Mouse (Mus musculus) brown adipose tissue, adult 24 weeks (tissue): ENCODE measurements at regions not wholly inside any gene's neighbourhood (a gene's known extent, or its start where the extent isn't known, plus 50 kb on each side); places are given as distances from the start of the nearest gene placed in this dataset.

ENCODE experiments used
- H3K27ac ChIP-seq: fragments of 200-500 bp; replicated peaks from 2 replicates; pipeline ENCODE4 v1.5.1; 2012; ENCODE audit warnings: low read depth, mild to moderate bottlenecking, low read length
- H3K4me1 ChIP-seq: fragments of 200-500 bp; 2 replicates; pipeline ENCODE4 v1.6.1; 2012; ENCODE audit warnings: low read length, mixed read lengths; ENCODE audit not compliant: control insufficient read depth, insufficient read depth, insufficient read length
- H3K4me3 ChIP-seq: fragments of 200-500 bp; 2 replicates; pipeline ENCODE4 v1.5.1; 2012; ENCODE audit warnings: low read depth, mild to moderate bottlenecking, low read length, moderate library complexity; ENCODE audit not compliant: insufficient read depth

DNA sequence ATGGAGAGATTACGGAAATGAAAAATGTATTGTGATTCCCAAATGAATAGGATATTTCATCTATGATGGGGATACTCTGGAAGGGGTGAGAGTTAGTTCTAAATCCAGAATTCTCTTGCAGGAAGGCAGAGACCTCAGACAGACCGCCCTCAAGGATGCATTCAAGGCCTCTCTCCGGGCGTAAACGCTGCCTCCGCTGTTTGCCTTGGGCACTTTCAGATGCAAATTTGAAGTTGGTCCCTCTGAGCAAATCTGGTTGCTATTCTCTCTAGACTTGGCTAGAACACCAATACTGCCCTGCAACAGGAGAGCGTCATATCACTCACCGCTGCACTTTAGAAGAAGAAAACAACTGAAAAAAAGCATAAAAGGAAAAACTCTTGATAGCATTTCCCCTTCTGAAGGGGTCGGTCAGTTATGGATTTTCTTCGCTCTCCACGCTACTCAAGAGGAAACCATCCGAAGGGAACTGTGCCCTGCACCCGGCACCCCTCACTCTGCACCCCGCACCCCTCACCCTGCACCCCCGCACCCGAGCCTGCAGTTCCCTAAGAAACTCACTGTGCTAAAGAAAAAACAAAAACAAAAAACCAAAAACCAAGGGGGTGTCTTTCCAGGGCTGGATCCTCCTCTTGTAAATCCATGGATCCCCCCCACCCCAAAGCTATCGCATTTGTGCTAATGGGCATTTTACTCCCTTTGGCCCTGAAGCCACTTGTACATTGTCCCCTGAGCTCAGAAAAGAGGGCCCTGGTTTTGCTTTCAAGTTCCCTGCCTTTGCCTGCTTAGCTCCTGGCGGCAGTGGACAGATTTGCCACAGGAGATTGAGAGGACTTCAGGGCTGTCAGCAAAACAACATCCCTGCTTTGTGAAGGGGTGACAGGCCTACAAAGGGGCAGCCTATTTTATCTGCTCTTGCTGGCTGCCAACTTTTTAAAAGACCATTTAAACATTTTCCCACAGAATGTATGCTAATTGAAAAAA lies 99.9 kb upstream of the Mark1 start:
- Histone ChIP-seq H3K4me1 (no peaks in the 10 kb centered on the region), H3K27ac (no peak overlapping the region), H3K4me3 (no peak overlapping the region)

DNA sequence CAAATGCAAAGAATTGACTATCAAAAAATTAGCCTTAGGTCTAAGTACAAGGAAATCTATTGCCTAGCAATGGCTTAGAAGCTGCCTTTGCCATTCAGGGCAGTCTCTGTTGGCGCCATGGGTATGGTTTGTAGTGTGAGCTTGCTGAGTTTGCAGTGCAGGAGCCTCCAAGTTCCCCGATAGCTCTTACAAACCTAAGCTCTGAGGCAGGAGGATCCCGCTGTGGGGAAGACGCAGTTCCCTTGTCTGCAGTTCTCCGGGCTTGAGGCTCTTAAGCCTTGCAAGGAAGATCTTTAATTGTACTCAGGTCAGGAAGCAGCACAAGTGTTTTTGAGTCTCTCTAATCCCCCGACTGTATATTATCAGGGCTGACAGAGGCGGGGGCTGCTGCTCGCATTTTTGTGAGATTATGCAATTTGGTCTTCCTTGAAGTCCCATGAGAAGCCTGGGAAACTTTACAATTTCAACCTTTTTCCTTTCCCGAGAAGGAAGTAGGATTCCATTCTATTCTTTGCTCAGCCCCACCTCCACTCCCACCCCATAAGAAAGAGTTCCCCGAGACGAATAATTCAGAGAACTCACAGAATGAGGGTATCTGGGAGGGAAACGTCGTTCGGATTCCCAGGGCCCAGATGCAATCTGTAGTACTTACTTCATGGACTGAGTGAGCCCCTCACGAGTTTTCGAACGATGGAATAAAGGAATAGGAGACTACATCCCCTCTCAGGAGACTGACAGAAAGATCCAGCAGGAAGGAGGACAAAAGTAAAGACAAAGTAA lies 99.0 kb upstream of the Mark1 start:
- Histone ChIP-seq H3K27ac (no peak overlapping the region), H3K4me3 (no peak overlapping the region), H3K4me1 (no peaks in the 10 kb centered on the region)

DNA sequence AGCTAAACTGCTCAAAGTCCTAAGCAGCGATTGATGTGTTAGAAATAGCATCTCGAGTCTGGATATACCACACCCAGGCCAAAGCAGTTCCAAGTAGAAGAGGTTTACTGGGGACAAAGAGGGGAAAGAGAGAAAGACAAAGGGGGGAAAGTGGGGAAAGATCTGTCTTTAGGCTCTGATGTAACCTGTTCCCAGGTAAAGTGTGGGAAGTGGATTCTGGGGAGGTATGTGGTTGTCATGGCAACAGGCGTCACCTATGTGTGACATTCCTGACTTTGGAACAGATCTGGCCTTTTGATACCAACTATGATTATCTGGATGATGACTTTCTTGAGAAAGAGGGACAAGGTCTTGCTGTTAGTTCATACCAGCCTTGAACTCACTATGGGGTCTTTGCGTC lies 97.4 kb upstream of the Mark1 start:
- no peak overlapping the region for H3K27ac ChIP-seq
- no peaks in the 10 kb centered on the region for H3K4me1 ChIP-seq
- H3K4me3 ChIP-seq: no peak overlapping the region

DNA sequence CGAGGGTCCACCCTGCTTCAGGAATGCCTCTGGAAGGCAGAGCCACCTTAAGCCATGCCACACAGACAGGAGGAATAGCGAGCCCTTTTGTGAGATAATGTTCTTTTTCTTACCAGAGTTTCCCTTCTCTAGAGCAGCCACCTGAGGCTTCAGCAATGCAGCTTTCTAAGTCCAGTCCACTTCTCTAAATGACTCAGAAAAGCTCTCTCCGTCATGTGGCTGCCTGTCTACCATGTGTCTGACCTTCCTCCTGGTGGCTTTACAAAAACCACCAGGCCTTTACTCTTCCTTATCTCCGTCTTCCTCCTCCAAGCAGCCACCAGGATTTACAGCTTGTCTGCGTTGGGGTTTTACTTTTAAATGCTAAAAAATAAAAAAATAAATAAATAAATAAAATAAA lies 93.4 kb upstream of the Mark1 start:
- Histone ChIP-seq H3K4me1 (peaks cover 3% of the 10 kb centered on the region), H3K4me3 (no peak overlapping the region), H3K27ac (no peak overlapping the region)

DNA sequence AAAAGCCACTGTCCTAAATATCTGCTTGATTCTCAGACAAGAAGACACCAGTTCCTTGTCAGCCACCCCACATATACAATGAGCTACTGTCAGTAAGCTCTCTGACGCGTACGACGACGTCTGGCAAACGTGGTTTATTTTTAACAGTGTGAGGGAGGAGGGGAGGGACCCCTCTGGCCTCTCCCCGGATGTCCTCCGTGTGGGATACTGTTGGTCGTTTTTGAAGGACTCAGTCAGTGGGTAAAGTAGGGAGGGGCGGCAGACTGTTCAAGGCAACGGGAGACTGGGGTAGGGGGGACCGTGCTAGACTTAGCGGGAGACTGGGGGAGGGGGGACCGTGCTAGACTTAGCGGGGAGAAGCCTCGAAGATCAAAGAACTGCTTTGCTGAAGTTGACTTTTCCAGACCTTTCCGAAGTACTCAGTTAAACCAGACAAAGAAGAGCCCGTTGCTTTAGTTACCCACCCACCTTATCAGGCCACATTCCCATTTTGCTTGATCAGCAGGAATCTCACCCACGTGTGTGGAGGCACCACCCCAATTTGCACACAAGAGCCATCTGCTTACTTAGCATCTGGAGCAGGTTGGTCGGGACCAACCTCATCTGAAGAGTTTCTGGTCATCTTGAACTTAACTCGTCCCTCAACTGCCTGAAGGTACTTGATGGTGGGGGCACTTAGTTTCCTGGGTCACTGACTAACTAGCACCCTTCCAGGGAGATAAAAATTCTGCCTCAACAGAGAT lies 92.6 kb upstream of the Mark1 start:
- H3K4me3 ChIP-seq: no peak overlapping the region
- peaks cover 3% of the 10 kb centered on the region for H3K4me1 ChIP-seq
- no peak overlapping the region for H3K27ac ChIP-seq

DNA sequence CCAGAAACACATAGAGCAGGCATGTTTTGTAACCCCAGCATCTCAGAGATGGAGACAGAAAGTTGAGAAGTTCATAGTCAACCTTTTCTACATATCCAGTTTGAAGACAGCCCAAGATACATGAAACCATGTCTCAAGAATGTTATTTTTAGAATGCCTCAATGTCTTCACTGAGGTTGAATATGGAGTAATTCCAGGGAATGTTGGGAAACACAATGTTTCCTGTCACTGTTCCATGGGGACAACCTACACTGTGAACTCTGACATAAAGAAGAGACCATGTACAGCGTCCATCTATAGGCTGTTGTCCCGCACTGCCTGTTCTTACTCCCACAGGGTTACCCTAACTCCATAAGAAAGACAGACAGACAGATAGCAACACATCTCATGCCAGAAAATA lies 89.8 kb upstream of the Mark1 start:
- H3K4me1 ChIP-seq: peaks cover 3% of the 10 kb centered on the region
- H3K27ac ChIP-seq: peak overlapping the region; percentile 84
- no peak overlapping the region for H3K4me3 ChIP-seq

DNA sequence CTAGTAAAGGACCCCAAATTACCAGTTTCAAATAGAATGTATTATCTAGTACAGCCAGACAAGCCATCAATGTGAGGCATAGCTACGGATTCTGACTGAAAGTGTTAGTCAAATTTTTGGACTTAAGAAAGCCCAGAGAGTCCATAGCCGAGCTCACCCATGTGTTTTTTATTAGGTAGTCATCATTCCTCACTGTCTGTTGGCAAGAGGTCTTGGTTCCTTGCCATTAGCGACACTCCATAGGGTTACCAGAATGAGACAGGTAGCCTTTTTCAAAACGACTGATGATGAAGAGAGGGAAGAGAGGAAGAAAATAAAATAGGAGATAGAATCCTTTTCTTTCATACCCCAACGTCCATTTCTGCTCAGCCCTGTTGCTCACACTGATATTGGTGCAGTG lies 83.8 kb upstream of the Mark1 start:
- H3K27ac ChIP-seq: no peak overlapping the region
- H3K4me1 ChIP-seq: no peaks in the 10 kb centered on the region
- no peak overlapping the region for H3K4me3 ChIP-seq

DNA sequence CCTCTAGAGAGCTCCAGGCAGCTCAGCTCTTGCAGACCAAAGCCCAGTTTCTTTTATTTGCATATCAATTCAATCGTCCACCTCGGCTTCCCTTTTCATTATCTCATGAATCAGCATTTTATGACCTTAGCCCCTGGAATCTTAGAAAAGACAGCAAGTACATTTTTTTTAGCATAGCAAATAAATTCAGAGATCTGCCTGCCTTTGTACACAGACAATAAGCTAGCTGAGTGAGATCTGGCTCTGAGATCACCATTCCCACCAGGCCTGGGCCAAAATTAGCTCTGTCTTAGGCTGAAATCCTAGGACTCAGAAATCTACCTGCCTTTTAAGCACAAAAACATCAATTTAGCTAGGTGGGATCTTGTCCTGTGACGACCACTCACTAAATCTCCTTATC lies 80.7 kb upstream of the Mark1 start:
- Histone ChIP-seq H3K4me3 (no peak overlapping the region), H3K27ac (no peak overlapping the region), H3K4me1 (no peaks in the 10 kb centered on the region)

DNA sequence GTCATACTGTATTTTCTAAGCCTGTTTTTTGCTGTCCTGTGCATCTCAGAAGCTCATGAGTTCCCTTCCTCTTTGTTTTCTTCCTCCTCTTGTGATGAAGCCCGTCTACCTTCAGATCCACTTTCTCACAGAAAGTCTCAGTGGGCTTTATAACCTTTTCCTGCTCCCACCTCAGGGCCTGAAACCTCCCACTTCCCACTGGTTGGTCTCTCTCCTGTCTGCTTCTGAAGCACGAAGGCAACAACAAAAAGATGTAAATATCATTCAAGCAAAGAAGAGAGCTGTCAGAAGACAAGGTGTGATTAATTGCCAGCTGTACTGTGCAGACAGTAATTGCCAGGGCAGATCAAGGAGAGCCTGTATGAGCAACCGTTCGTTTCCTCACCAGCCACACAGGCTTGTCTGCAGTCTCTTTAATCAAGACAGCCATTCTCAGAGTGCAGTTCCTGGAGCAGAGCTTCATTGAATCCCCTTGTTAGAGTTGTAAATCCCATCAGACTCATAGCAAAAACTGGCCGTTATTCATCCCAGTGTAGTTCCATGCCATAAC lies 80.0 kb upstream of the Mark1 start:
- Histone ChIP-seq H3K4me1 (no peaks in the 10 kb centered on the region), H3K4me3 (no peak overlapping the region), H3K27ac (no peak overlapping the region)

DNA sequence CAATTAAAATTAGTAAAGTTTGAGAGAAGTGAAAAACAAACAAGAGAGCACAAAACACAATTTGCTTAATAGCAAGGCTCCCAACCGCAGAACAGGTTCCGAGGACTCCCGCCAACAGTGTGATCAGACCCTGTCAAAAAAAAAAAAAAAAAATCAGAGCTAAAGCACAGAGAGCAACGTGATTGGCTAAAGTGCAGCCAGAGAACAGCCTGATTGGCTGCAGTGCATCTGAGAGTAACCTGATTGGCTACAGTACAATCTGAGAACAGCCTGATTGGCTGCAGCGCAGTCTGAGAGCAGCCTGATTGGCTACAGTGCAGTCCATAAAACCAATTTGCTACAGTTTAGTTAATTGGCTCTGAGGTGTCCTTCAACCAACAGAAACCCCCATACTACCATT lies 74.6 kb upstream of the Mark1 start:
- H3K27ac ChIP-seq: no peak overlapping the region
- H3K4me1 ChIP-seq: no peaks in the 10 kb centered on the region
- no peak overlapping the region for H3K4me3 ChIP-seq

DNA sequence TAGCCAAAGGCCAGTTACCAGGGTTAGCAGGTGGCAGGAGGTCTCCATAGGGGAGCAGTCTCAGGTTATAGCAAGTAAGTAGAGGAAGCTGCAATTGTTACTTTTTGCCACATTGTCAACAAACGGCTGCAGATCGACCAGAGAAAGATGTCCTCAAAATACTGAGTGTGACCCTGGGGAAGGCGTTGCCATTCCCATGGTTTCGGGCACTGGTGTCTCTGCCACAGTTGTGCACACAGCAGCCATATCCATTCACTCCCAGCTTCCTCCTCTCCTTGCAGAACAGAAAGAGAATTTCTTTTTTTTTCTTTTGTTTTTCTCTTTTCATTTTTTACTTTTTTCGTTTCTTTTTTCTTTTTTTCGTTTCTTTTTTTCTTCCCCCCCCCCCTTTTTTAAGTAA lies 73.4 kb upstream of the Mark1 start:
- no peak overlapping the region for H3K27ac ChIP-seq
- no peak overlapping the region for H3K4me3 ChIP-seq

DNA sequence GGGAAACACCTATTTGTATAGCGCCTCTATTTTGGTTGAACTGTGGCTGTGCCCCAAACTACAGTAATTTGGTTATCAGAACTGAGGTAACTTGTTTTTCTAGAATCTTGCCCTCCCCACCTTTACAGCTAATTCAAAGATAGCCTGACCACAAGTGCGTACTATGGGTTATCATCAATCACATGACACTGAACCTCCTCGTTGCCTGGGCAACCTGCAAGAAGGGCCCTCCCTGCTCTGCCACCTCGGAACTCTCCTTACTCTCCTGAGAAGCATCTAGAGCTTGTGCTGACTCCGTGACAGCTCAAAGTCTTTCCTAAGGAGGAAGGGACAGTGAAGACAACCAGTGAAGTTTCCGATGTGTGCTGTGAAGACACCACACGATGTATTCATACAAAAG lies 72.2 kb upstream of the Mark1 start:
- Histone ChIP-seq H3K27ac (no peak overlapping the region), H3K4me3 (no peak overlapping the region), H3K4me1 (no peaks in the 10 kb centered on the region)

More for the DNA sequence above, 73.4 kb upstream of the Mark1 start:
- H3K4me1 ChIP-seq: no peaks in the 10 kb centered on the region

DNA sequence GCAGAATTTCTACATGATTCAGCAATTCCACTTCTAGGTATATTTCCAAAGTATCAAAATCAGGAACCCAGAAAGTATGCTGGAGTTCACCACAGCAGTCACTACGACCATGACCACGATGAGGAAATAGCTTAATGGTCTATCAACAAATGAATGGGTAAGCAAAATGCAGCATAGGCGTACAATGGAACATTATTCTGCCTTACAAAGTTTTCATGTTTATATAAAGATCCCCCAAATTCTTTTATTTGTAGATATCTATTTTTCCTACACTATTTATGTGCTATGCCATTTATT lies 71.4 kb upstream of the Mark1 start:
- no peak overlapping the region for H3K27ac ChIP-seq
- H3K4me3 ChIP-seq: no peak overlapping the region
- no peaks in the 10 kb centered on the region for H3K4me1 ChIP-seq

DNA sequence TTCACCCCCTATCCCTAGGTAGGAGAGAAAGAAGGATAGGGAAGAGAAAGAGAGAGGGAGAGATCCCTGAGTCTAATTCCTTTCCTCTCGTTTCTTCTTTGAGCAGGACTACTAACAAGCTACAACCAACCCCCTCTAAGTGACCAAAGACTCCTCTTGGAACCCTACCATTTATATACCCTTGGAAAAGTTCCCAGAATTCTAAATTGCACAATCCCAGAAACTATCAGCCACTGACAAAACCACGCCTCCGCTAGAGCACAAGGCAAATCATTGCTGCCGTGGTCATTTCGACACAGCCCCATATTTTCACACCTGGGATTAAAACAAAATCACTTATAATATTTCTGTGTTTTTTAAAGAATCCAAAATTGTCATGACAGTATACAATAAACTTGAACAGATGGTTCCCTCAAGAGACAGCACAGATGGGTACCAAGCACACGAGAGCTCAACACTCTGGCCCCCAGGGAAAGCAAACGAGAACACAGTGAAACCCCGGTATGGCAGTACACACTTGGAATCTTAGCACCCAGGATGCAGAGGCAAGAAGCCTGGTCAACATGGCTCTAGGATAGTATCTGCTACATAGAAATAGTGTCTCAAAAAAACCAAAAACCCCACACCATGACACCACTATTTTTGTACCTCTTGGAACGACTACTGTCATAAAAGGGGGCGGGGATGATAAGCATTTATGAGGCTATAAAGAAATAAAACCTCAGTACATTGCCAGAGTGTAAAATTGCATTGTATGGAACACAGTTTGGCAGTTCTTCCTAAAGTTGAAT lies 70.9 kb upstream of the Mark1 start:
- no peaks in the 10 kb centered on the region for H3K4me1 ChIP-seq
- H3K4me3 ChIP-seq: no peak overlapping the region
- peak overlapping the region; percentile 69 for H3K27ac ChIP-seq
